Mouse (Mus musculus) heart, embryonic 16.5 days (tissue): Measurements from ENCODE around the gene Apbb2. TPM values are rescaled to one million over a fixed set of nuclear protein-coding genes. Genes with fewer than 3 reads are reported as not detected.

Source experiments
- ATAC-seq: fragments of 200-750 bp; cut with Nextera tagmentation; replicated peaks from 2 replicates; pipeline ENCODE4 v1.8.0; 2017; ENCODE audit warnings: moderate number of reproducible peaks; ENCODE audit not compliant: insufficient read depth, low FRiP score; ENCODE audit errors: extremely low read depth
- H3K27ac ChIP-seq: fragments of 300-500 bp; sonication (generic); 2 replicates; pipeline ENCODE4 v1.5.1; 2014; ENCODE audit warnings: mild to moderate bottlenecking, low read length, control low read depth, moderate library complexity
- H3K27me3 ChIP-seq: fragments of 300-500 bp; sonication (generic); 2 replicates; pipeline ENCODE4 v1.6.1; 2014; ENCODE audit warnings: low read length, mixed read lengths; ENCODE audit not compliant: control insufficient read depth, insufficient read depth
- H3K36me3 ChIP-seq: fragments of 300-500 bp; sonication (generic); 2 replicates; pipeline ENCODE4 v1.6.1; 2014; ENCODE audit not compliant: control insufficient read depth, insufficient read depth
- H3K4me1 ChIP-seq: fragments of 300-500 bp; sonication (generic); 2 replicates; pipeline ENCODE4 v1.6.1; 2014; ENCODE audit warnings: low read length, mixed read lengths; ENCODE audit not compliant: control insufficient read depth, insufficient read depth
- H3K4me2 ChIP-seq: fragments of 300-500 bp; sonication (generic); 2 replicates; pipeline ENCODE4 v1.6.1; 2014; ENCODE audit warnings: low read depth, mild to moderate bottlenecking, control low read depth, low read length
- H3K4me3 ChIP-seq: fragments of 300-500 bp; sonication (generic); 2 replicates; pipeline ENCODE4 v1.5.1; 2014; ENCODE audit warnings: mild to moderate bottlenecking, control low read depth, low read length
- H3K9ac ChIP-seq: fragments of 300-500 bp; sonication (generic); 2 replicates; pipeline ENCODE4 v1.6.1; 2014; ENCODE audit warnings: low read length, control low read depth
- H3K9me3 ChIP-seq: fragments of 300-500 bp; sonication (generic); replicated peaks from 2 replicates; pipeline ENCODE4 v1.6.1; 2016; ENCODE audit warnings: low read length; ENCODE audit not compliant: control insufficient read depth
- WGBS: fragments of 180-500 bp; shearing (Covaris S2); extraction: QIAGEN DNeasy Blood & Tissue Kit; methylation state at CpG from one replicate; pipeline ENCODE4 v1.1.7; 2014; 5-methylcytosine and 5-hydroxymethylcytosine counted together
- polyA plus RNA-seq: library from polyadenylated mRNA; unstranded; fragments of >200 nt; fragmentation: Nextera tagmentation; extraction: Ambion mirVana; gene quantifications from 2 replicates; pipeline ENCODE4 v1.2.1, GENCODE M21; 2015

Apbb2 gene
- polyA plus RNA-seq, 1 experiment from 2014 or later = 34.0 TPM

DNA sequence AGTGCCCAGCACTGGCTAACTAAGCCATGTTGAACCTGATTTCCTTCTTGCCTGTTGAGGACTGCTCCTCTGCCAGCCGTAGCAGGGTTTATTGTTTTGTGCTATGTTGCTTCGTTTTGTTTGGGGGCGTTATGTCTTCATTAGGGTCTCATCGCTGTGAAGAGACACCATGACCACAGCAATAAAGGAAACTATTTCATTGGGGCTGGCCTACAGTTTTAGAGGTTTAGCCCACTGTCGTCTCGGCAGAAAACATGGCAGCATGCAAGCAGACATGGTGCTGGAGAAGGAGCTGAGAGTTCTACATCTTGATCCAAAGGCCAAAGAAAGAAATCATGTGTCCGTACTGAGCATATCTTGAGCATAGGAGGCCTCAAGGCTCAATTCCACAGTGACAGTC is 119.0 kb downstream of the Apbb2 start:
- Histone ChIP-seq H3K4me2 (no peak overlapping the region), H3K4me3 (no peak overlapping the region), H3K27ac (no peak overlapping the region), H3K9ac (no peak overlapping the region), H3K9me3 (peaks cover 5% of the 10 kb centered on the region; the same call in 1 of the 2 replicates), H3K36me3 (peaks cover 3% of the 10 kb centered on the region; the same call in 1 of the 2 replicates), H3K4me1 (peaks cover 37% of the 10 kb centered on the region), H3K27me3 (no peaks in the 10 kb centered on the region)
- WGBS = 93% methylated on average over 7 of the region's 7 CpGs
- ATAC-seq = no peak

DNA sequence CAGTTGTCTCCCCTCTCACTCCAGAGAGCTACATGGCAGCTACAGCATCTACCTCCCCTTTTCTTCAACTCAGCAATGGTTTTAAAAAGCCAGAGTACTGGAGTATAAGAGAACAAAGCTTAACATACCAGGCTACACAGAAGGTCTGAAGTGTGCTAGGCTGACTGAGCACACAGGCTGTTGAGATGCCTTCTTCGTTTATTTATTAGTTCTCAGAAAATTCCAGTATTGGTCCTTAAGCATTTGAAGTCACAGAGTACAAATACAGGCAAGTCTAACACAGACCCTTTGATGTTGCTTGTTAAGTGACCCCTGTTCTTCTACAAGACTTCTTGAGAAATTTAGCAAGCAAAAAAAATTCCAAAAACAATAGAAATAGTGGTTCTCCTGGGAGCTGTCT is 120.4 kb downstream of the Apbb2 start:
- H3K9ac ChIP-seq = no peak overlapping the region
- peaks cover 25% of the 10 kb centered on the region for H3K4me1 ChIP-seq
- no peaks in the 10 kb centered on the region for H3K27me3 ChIP-seq
- no peak for ATAC-seq
- peaks cover 3% of the 10 kb centered on the region; the same call in 1 of the 2 replicates for H3K36me3 ChIP-seq
- no peak overlapping the region for H3K4me3 ChIP-seq
- no peak overlapping the region for H3K27ac ChIP-seq
- H3K9me3 ChIP-seq = peaks cover 5% of the 10 kb centered on the region; the same call in 1 of the 2 replicates
- no peak overlapping the region; the same call in 1 of the 2 replicates for H3K4me2 ChIP-seq
- WGBS = 70% methylated on average over 1 of the region's 1 CpGs

DNA sequence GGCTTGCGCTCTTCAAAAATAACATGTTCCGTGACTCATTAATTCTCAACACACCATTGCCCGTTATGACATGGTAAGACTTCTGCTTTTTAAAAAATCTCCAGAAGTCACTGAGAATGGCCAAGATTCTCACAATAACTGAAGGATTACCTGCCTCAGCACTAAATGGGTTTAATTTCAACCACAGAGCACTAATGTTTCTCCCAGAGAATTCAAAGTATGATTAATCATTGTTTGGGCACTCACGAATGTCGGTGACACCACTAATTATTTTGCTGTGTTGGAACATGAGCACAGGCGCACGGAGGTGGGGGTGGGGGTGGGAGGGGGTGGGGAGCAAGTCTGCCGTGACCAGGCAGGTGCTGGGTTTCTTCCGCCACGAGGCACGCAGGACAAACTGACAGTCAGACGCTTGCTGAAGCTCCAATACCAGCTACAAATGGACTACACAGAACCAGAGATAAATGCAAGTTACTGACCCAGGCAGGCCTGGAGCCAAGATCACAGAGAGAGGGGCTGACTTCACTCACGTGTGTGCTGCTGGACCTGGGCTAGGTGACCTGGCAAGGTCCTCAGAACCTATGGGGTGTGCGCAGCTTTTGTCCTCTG is 121.0 kb downstream of the Apbb2 start:
- H3K9ac ChIP-seq = no peak overlapping the region
- 54% methylated on average over 14 of the region's 14 CpGs for WGBS
- H3K27me3 ChIP-seq = no peaks in the 10 kb centered on the region
- H3K9me3 ChIP-seq = peaks cover 5% of the 10 kb centered on the region; the same call in 1 of the 2 replicates
- no peak overlapping the region for H3K4me3 ChIP-seq
- no peak for ATAC-seq
- peaks cover 25% of the 10 kb centered on the region for H3K4me1 ChIP-seq
- H3K36me3 ChIP-seq = peaks cover 3% of the 10 kb centered on the region; the same call in 1 of the 2 replicates
- H3K27ac ChIP-seq = no peak overlapping the region
- no peak overlapping the region; the same call in 1 of the 2 replicates for H3K4me2 ChIP-seq

DNA sequence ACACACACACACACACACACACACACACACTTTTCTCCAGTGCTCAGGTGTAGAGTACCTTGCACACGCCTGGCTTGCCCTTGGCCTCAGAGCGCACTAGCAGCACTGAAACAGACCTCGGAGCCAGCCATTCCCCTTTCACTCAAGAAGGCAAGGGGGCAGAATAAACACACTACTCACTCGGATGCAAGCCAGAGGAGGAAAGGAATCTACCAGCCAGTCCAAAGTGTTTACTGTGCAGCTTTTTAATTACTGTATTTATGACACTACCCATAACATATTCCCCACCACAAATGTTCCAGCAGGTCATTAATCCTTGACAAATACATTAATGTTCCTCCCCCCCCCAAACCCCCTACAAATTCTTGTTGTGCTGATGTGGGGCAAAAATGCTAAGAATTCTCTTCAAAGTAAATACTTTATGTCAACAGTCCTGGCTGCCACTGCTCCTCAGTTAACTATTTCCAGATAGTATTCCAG is 121.7 kb downstream of the Apbb2 start:
- ATAC-seq = no peak
- H3K4me1 ChIP-seq = peaks cover 25% of the 10 kb centered on the region
- no peaks in the 10 kb centered on the region for H3K27me3 ChIP-seq
- peaks cover 5% of the 10 kb centered on the region; the same call in 1 of the 2 replicates for H3K9me3 ChIP-seq
- WGBS = 28% methylated on average over 4 of the region's 4 CpGs
- H3K36me3 ChIP-seq = peaks cover 3% of the 10 kb centered on the region; the same call in 1 of the 2 replicates
- H3K27ac ChIP-seq = no peak overlapping the region
- H3K4me3 ChIP-seq = no peak overlapping the region
- no peak overlapping the region for H3K9ac ChIP-seq
- H3K4me2 ChIP-seq = no peak overlapping the region

DNA sequence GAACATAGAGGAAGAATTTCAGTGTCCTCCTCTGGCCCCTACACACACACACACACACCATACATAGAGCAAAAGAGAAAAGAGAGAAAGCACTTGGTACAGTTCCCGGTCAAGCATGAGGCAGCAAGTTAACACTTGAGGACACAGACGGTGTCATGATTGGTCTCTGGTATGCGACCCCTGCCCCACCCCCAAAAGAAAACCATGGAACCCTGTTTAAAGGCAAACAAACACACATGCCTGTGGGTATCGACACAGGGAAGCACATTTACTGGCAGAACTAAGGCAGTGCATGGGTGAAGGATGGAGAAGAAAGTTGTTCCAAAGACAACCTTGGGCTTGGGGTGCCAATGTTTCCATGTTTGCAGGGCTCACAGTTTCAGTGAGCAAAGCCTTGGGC is 123.9 kb downstream of the Apbb2 start:
- Histone ChIP-seq H3K4me1 (peaks cover 25% of the 10 kb centered on the region), H3K27ac (no peak overlapping the region; the same call in 1 of the 2 replicates), H3K4me2 (no peak overlapping the region), H3K36me3 (no peaks in the 10 kb centered on the region), H3K9ac (no peak overlapping the region), H3K9me3 (no peaks in the 10 kb centered on the region), H3K4me3 (no peak overlapping the region), H3K27me3 (no peaks in the 10 kb centered on the region)
- WGBS = 45% methylated on average over 4 of the region's 4 CpGs
- no peak for ATAC-seq

DNA sequence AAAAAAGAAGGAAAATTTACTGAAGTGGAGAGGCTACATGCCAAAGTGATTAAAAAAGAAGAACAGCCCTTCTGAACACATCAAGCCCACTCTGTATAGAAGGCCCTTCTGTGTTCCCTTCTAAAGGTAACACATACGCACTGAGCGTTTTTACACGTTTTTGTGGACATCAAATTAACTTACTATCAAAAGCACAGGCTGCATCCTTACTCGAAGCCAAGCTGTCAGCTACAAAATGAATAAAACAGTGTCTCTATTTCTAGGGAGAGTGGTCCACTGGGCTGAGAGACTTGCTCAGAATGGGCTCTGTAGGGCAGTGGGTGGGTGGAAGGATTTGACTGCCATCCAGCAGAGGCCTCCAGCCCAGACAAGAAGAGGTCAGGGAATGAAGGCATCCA is 126.0 kb downstream of the Apbb2 start:
- Histone ChIP-seq H3K4me3 (no peak overlapping the region), H3K9ac (no peak overlapping the region), H3K9me3 (no peaks in the 10 kb centered on the region), H3K36me3 (no peaks in the 10 kb centered on the region), H3K27me3 (no peaks in the 10 kb centered on the region), H3K4me1 (peaks cover 18% of the 10 kb centered on the region), H3K27ac (no peak overlapping the region), H3K4me2 (no peak overlapping the region)
- 80% methylated on average over 4 of the region's 4 CpGs for WGBS
- ATAC-seq = no peak

GRCm38 (mm10) chr5:66491907-66492562 is 126.5 kb downstream of the Apbb2 start:
- Histone ChIP-seq H3K27ac (no peak overlapping the region), H3K36me3 (no peaks in the 10 kb centered on the region), H3K4me1 (peaks cover 14% of the 10 kb centered on the region), H3K9ac (no peak overlapping the region), H3K4me3 (no peak overlapping the region), H3K27me3 (no peaks in the 10 kb centered on the region), H3K4me2 (no peak overlapping the region), H3K9me3 (no peaks in the 10 kb centered on the region)
- 78% methylated on average over 14 of the region's 14 CpGs for WGBS
- ATAC-seq = no peak

- no peak overlapping the region for H3K27ac ChIP-seq
- WGBS = 58% methylated on average over 7 of the region's 7 CpGs
- H3K4me1 ChIP-seq = no peaks in the 10 kb centered on the region
- no peak overlapping the region for H3K9ac ChIP-seq
- no peak for ATAC-seq
- H3K4me2 ChIP-seq = no peak overlapping the region
- H3K9me3 ChIP-seq = no peaks in the 10 kb centered on the region
- no peaks in the 10 kb centered on the region for H3K27me3 ChIP-seq
- H3K4me3 ChIP-seq = no peak overlapping the region
- H3K36me3 ChIP-seq = no peaks in the 10 kb centered on the region
These were observed 132.6 kb downstream of the Apbb2 start for GRCm38 (mm10) chr5:66486028-66486427.

DNA sequence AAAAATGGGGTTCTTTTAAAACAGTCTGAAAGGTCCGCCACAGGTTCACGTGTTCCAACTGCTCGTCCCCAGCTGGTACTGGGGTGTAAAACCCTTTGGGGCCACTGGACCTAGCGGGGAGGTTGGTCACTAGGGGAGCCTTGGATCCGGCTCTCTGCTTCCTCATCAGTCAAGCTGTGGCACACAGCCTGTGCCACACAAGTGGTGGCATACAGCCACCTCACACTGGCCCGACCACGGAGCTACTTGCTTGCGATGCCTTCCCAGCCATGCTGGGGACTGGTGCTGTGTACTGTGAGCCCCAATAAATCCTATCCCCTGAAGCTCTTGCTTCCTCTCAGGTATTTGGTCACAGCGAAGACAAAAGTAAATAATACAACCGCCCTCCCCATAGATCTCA is 142.3 kb downstream of the Apbb2 start:
- Histone ChIP-seq H3K9ac (no peak overlapping the region), H3K4me1 (peaks cover 3% of the 10 kb centered on the region), H3K9me3 (no peaks in the 10 kb centered on the region), H3K4me3 (no peak overlapping the region), H3K27me3 (no peaks in the 10 kb centered on the region), H3K27ac (no peak overlapping the region), H3K4me2 (no peak overlapping the region), H3K36me3 (no peaks in the 10 kb centered on the region; the same call in 1 of the 2 replicates)
- ATAC-seq = no peak
- WGBS = 89% methylated on average over 10 of the region's 10 CpGs
